Mouse (Mus musculus) liver, adult 2 months (tissue): ENCODE data around the gene Chkb.

Experiments
- CTCF ChIP-seq: fragments of 200-500 bp; IDR thresholded peaks from 2 replicates; pipeline ENCODE4 v1.5.1; 2011; ENCODE audit warnings: low read depth, low read length, control low read depth
- POLR2A ChIP-seq: fragments of 200-500 bp; IDR thresholded peaks from 2 replicates; pipeline ENCODE4 v1.6.1; 2011; ENCODE audit warnings: low read length, control low read depth; ENCODE audit not compliant: insufficient read depth; ENCODE audit errors: extremely low read depth

GRCm38 (mm10) chr15:89452906-89453864 lies 23.5 kb upstream of the Chkb start:
- TF ChIP-seq CTCF (no peak), POLR2A (no peak)
